Mouse (Mus musculus) common myeloid progenitor, adult 5-6 weeks (primary cell): ENCODE data around the gene Slc4a1. TPM values are rescaled to one million over a fixed set of nuclear protein-coding genes. Genes with fewer than 3 reads are reported as not detected.

Source experiments
- ATAC-seq: replicated peaks from 2 replicates; pipeline ENCODE4 v1.8.0; 2016; ENCODE audit warnings: low read depth, mild to moderate bottlenecking, moderate TSS enrichment, inconsistent platforms; ENCODE audit not compliant: poor library complexity, severe bottlenecking
- total RNA-seq: library from RNA; stranded (forward); fragments of 200-1000, 187-1606 nt; gene quantifications from 2 replicates; pipeline ENCODE4 v1.2.3, GENCODE M21; 2017

Gene Slc4a1
- total RNA-seq, 1 experiment from 2014 or later: 0.78 TPM

DNA sequence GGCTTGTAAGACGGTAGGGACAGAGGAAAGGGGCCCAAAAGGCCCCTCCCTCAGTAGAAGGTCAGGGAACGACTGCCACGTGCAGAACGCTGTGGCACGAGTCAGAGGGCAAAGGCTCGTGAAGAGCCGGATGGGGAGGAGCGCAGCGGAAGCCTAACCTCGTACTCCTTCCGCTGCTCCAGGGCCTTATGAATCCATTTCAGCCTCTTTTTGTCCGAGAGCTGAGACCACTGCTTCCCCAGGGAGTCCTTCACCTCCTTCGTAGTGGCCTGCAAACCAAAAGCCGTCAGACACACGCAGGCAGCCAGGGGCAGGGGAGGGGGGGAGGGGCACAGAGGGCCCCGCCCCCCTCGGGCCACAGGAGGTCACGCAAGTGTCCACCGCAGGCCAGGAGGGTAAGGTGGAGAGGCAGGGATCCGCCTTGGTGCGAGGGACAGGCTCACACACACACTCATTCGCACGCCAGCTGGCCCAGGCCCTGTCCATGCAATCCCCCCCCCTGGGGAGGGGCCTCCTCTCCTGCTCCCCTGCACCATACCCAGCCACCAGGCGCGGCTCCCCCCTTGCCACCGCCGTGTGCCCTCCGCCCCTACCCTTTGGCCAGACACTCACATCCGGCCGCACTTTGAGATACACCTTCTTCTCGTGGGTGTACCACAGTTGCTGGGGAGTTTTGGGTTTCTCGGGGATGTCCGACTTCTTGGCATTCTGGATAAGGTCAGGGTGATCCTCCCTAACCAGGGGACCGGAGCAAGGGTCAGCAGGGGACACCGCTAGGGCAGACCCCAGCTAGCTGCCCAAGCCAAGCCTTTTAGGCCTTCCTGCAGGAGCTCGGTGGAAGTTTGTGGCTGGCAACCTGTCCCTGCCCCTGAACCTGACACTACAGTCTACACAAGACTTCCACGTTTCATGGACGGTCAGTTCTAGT, 55.0 kb downstream of the Slc4a1 start:
- no peak for ATAC-seq

DNA sequence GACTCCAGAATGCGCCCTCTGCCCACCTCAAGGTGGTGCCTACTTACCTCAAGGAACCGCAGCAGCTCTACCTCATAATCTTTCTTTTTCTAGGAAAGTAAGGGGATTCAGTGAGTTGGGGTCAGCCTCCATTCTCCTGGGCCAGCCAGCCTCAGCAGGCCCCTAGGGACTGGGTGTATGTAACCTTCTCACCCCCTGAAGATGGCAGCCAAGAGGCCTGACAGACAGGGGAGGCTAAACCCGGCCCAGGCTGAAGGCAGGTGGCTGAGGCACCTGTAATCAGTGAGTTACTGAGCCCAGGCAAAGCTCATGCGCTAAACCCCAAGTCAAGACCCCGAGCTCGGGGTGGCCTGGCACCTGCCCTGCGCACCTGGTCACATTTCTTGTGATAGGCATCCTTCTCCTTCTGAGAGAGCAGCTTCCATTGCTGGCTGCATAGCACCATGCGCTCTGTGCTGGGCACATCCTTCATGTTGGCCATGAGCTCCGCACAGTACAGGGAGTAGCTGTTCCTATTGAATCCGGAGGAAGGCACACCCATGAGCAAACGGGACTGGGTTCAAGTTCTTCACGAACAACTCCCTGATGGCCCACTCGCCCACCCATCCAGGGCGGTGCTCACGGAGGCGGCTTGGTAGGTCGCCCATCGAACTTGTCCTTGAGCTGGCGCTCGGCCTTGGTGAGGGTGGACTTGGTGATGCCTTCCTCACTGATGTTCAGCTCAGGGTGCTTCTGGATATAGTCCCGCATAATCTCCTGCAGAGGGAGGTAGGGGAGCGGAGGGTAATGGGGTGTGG, 56.0 kb downstream of the Slc4a1 start:
- ATAC-seq: no peak

- peak; percentile 94 for ATAC-seq
Observed at GRCm38 (mm10) chr11:102308979-102309378, 57.0 kb downstream of the Slc4a1 start.

- ATAC-seq: no peak
Observed at GRCm38 (mm10) chr11:102308104-102308503, 57.9 kb downstream of the Slc4a1 start.

GRCm38 (mm10) chr11:102305359-102305758, 60.6 kb downstream of the Slc4a1 start:
- ATAC-seq: no peak

GRCm38 (mm10) chr11:102304141-102304540, 61.9 kb downstream of the Slc4a1 start:
- no peak for ATAC-seq

GRCm38 (mm10) chr11:102299839-102300238, 66.2 kb downstream of the Slc4a1 start:
- ATAC-seq: no peak

Other genes starting within 250 kb of the Slc4a1 start
- 0.53 and 1.7 TPM in 2 replicates for gene Nags, start 220.7 kb downstream of the Slc4a1 start, total RNA-seq
- gene Tmem101, start 209.8 kb downstream of the Slc4a1 start, total RNA-seq: 11.3 and 21.5 TPM in 2 replicates
- gene Lsm12, start 180.9 kb downstream of the Slc4a1 start, total RNA-seq: 62.2 and 71.8 TPM in 2 replicates
- 45.2 and 51.6 TPM in 2 replicates for gene G6pc3, start 176.6 kb downstream of the Slc4a1 start, total RNA-seq
- 20.7 and 26.0 TPM in 2 replicates for gene Hdac5, start 136.0 kb downstream of the Slc4a1 start, total RNA-seq
- gene BC030867, start 117.3 kb downstream of the Slc4a1 start, total RNA-seq: 4.8 and 5.3 TPM in 2 replicates
- gene Asb16, start 97.5 kb downstream of the Slc4a1 start, total RNA-seq: 0.18 and 1.5 TPM in 2 replicates
- 24.4 and 27.5 TPM in 2 replicates for gene Tmub2, start 81.3 kb downstream of the Slc4a1 start, total RNA-seq
- gene Atxn7l3, start 69.6 kb downstream of the Slc4a1 start, total RNA-seq: 19.4 and 30.4 TPM in 2 replicates
- 173 and 184 TPM in 2 replicates for gene Ubtf, start 46.5 kb downstream of the Slc4a1 start, total RNA-seq
- 1.1 TPM in 1 of 2 replicates, not detected in the other for gene Rundc3a, start 27.2 kb upstream of the Slc4a1 start, total RNA-seq
- 24.6 and 35.4 TPM in 2 replicates for gene Slc25a39, start 41.7 kb upstream of the Slc4a1 start, total RNA-seq
- 20.9 and 26.1 TPM in 2 replicates for gene Grn, start 64.1 kb upstream of the Slc4a1 start, total RNA-seq
- gene Fam171a2, start 81.5 kb upstream of the Slc4a1 start, total RNA-seq: 8.2 and 11.6 TPM in 2 replicates
- 142 and 145 TPM in 2 replicates for gene Itga2b, start 103.9 kb upstream of the Slc4a1 start, total RNA-seq
- 32.6 and 42.1 TPM in 2 replicates for gene Gpatch8, start 190.2 kb upstream of the Slc4a1 start, total RNA-seq
- gene Gm11627, start 213.3 kb upstream of the Slc4a1 start, total RNA-seq: not detected in 2 replicates
- gene Fzd2, start 238.2 kb upstream of the Slc4a1 start, total RNA-seq: not detected in 2 replicates